Mouse (Mus musculus): ENCODE measurements at regions not wholly inside any gene's neighbourhood (a gene's known extent, or its start where the extent isn't known, plus 50 kb on each side); places are given as distances from the start of the nearest gene placed in this dataset.
A peak's percentile ranks its signal among the peaks of the same experiment; 100 is the strongest.

- peak; percentile 66 for TF ChIP-seq CTCF (IDR thresholded peaks at IDR 0.05; ENCODE audit: low read depth, low read length)
- no peak for TF ChIP-seq POLR2A (IDR thresholded peaks at IDR 0.05; ENCODE audit: extremely low read depth, insufficient read depth, low read length)
Measured at GRCm38 (mm10) chr2:170218230-170219044, 70.5 kb upstream of the Zfp217 start.

Data from liver, adult 2 months (tissue).